Mouse (Mus musculus) stomach, embryonic 15.5 days (tissue): Measurements from ENCODE around the gene Camta1. TPM values are rescaled to one million over a fixed set of nuclear protein-coding genes. Genes with fewer than 3 reads are reported as not detected.
"Not testable (repeated sequence)": the region's sequence is repeated elsewhere in the genome, so short reads cannot be mapped to it uniquely, and the experiment has no call there.

Experiments used
- ATAC-seq: fragments of 200-750 bp; cut with Nextera tagmentation; 2 replicates; pipeline ENCODE4 v1.8.0; 2017; ENCODE audit warnings: low read depth, moderate number of reproducible peaks, moderate TSS enrichment; ENCODE audit not compliant: insufficient read depth, low FRiP score
- H3K27ac ChIP-seq: fragments of 300-500 bp; sonication (generic); 2 replicates; pipeline ENCODE4 v1.5.1; 2015; ENCODE audit warnings: mild to moderate bottlenecking, inconsistent platforms
- H3K27me3 ChIP-seq: fragments of 300-500 bp; sonication (generic); replicated peaks from 2 replicates; pipeline ENCODE4 v1.6.1; 2015; ENCODE audit warnings: inconsistent platforms
- H3K36me3 ChIP-seq: fragments of 300-500 bp; sonication (generic); 2 replicates; pipeline ENCODE4 v1.6.1; 2015; ENCODE audit warnings: inconsistent platforms
- H3K4me1 ChIP-seq: fragments of 300-500 bp; sonication (generic); 2 replicates; pipeline ENCODE4 v1.6.1; 2015; ENCODE audit warnings: inconsistent platforms
- H3K4me2 ChIP-seq: fragments of 300-500 bp; sonication (generic); 2 replicates; pipeline ENCODE4 v1.6.1; 2015; ENCODE audit warnings: mild to moderate bottlenecking, inconsistent platforms
- H3K4me3 ChIP-seq: fragments of 300-500 bp; sonication (generic); replicated peaks from 2 replicates; pipeline ENCODE4 v1.5.1; 2015; ENCODE audit warnings: inconsistent platforms
- H3K9ac ChIP-seq: fragments of 300-500 bp; sonication (generic); 2 replicates; pipeline ENCODE4 v1.6.1; 2015; ENCODE audit warnings: inconsistent platforms
- H3K9me3 ChIP-seq: fragments of 300-500 bp; sonication (generic); 2 replicates; pipeline ENCODE4 v1.6.1; 2016; ENCODE audit warnings: inconsistent platforms
- WGBS: fragments of 180-500 bp; shearing (Covaris S2); methylation state at CpG from one replicate; pipeline ENCODE4 v1.1.7; 2015; 5-methylcytosine and 5-hydroxymethylcytosine counted together
- polyA plus RNA-seq: library from polyadenylated mRNA; unstranded; fragments of >200 nt; fragmentation: Nextera tagmentation; extraction: Ambion mirVana; gene quantifications from 2 replicates; pipeline ENCODE4 v1.2.1, GENCODE M21; 2015

Camta1 gene
- polyA plus RNA-seq, 1 experiment from 2014 or later: 63.7 TPM

- Histone ChIP-seq H3K4me2 (no peak overlapping the region), H3K4me3 (no peak overlapping the region), H3K4me1 (no peaks in the 10 kb centered on the region), H3K9ac (no peak overlapping the region), H3K27ac (no peak overlapping the region), H3K27me3 (no peaks in the 10 kb centered on the region), H3K36me3 (no peaks in the 10 kb centered on the region), H3K9me3 (0 out of 2 replicates have a peak, but pooled peaks cover 10% of the 10 kb centered on the region)
- ATAC-seq: no peak
- 90% methylated on average over 5 of the region's 5 CpGs for WGBS
These were observed 981.3 kb downstream of the Camta1 start for GRCm38 (mm10) chr4:150880364-150880763.

DNA sequence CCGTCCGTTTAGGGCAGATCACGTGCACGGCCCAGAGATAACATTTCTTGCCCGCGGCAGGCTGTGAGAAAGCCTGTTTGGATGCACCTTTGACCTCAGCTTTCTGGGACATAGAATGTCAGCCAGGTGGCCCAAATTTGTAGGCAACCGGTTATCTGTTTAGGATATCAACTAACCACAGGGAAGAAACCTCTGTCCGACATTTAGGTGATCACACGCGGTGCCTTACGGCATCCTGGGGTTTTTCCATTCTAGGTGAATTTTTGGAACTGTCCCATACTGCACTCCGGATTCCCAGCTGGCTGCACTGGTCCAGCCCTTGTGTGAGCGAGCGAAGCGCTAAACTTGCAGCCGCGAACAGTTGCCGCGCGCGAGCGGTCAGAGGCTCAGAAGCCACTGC lies 982.0 kb downstream of the Camta1 start:
- Histone ChIP-seq H3K4me3 (no peak overlapping the region), H3K27ac (no peak overlapping the region), H3K9ac (no peak overlapping the region), H3K4me2 (no peak overlapping the region), H3K9me3 (0 out of 2 replicates have a peak, but pooled peaks cover 10% of the 10 kb centered on the region), H3K4me1 (no peaks in the 10 kb centered on the region), H3K36me3 (no peaks in the 10 kb centered on the region), H3K27me3 (no peaks in the 10 kb centered on the region)
- ATAC-seq: no peak
- WGBS: 95% methylated on average over 22 of the region's 22 CpGs

DNA sequence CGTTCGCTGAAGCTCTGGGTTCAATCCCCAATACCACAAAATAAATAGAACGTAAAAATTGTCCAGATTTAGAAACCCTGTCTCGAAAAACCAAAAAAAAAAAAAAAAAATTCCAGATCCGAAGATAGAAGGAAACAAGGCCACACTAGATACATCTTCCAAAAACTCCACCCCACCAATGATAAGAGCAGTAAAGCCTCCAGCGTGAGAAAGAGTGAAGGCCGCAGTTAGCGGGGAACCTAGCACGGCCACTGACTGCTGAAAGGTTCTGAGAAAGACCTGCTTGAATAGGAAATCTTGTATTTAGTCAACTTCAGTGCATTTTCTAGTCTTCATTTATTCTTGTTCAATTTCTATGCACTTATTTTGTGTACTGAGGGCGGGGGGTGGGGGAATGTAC lies 986.3 kb downstream of the Camta1 start:
- WGBS: 60% methylated on average over 10 of the region's 10 CpGs

DNA sequence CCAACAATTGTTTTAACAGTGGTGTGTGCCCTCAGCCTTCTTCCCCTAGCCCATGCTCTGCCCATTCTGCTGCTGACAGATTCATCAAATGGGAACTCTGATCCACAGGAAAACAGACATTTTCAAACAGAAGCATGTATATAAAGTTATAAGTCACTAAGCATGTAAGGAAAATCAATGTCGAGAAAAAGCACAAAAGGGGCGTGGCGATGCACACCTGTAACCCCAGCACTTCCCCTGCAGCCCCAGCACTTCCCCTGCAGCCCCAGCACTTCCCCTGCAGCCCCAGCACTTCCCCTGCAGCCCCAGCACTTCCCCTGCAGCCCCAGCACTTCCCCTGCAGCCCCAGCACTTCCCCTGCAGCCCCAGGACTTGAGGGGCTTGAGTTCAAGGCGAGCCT lies 987.3 kb downstream of the Camta1 start:
- 61% methylated on average over 4 of the region's 4 CpGs for WGBS
- not testable (repeated sequence) for H3K27me3 ChIP-seq, H3K4me3 ChIP-seq, ATAC-seq, H3K4me2 ChIP-seq, H3K9me3 ChIP-seq, H3K36me3 ChIP-seq, H3K27ac ChIP-seq, H3K9ac ChIP-seq
- H3K4me1 ChIP-seq: peaks cover 23% of the 10 kb centered on the region

More for the DNA sequence above, 986.3 kb downstream of the Camta1 start:
- peaks cover 13% of the 10 kb centered on the region for H3K4me1 ChIP-seq
- ATAC-seq: no peak
- H3K4me3 ChIP-seq: no peak overlapping the region
- no peak overlapping the region for H3K27ac ChIP-seq
- H3K4me2 ChIP-seq: no peak overlapping the region
- no peak overlapping the region for H3K9ac ChIP-seq
- no peaks in the 10 kb centered on the region for H3K36me3 ChIP-seq
- H3K27me3 ChIP-seq: no peaks in the 10 kb centered on the region
- H3K9me3 ChIP-seq: 0 out of 2 replicates have a peak, but pooled peaks cover 10% of the 10 kb centered on the region

DNA sequence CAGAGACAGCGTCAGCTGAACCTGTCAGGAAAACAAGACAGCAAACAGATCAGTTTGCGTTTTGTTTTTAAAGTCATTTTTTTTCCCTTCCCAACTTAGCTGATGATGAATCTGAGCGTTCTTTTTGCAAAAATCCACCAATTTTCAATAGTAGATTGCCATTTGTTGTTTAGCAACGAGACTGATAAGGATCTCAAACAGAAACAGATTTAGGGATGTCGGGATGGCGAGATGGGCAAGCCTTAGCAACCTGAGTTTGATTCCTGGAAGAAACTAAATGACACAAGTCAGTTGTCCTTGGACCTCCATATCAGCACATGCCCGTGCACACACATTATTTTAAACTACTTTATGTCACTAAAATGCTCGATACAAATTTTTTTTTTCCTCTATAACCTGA lies 989.0 kb downstream of the Camta1 start:
- Histone ChIP-seq H3K4me3 (no peak overlapping the region), H3K9ac (no peak overlapping the region), H3K4me1 (peaks cover 27% of the 10 kb centered on the region), H3K27me3 (no peaks in the 10 kb centered on the region), H3K4me2 (no peak overlapping the region), H3K36me3 (no peaks in the 10 kb centered on the region; the same call in 1 of the 2 replicates), H3K9me3 (no peaks in the 10 kb centered on the region), H3K27ac (peak overlapping the region; percentile 81)
- 59% methylated on average over 8 of the region's 8 CpGs for WGBS
- no peak for ATAC-seq

DNA sequence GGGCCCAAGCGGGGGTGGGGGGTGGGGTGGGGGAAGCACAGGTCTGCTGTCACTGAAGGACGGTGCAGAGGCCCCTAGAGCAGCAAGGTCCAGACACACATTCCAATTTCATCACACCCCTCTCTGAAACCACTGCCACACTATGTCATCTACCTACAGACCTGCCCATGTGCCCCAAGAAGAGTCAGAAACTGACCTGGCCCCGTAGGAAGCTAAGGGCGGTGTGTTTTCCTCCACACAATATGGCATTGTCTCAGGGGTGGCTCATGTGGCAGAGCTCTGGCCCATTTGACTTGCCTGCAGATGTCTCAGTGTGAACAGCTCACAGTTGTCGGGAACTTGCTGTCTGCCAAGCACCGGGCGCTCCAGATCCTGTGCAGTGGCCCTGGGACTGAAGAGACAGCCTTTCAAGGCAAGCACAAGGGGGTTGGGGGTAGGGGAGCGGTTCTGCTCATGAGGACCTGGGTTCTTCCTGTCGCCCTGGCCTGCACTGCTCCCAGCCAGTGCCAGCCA lies 989.5 kb downstream of the Camta1 start:
- 0 out of 2 replicates have a peak, but pooled peaks have one; percentile 9 for ATAC-seq

DNA sequence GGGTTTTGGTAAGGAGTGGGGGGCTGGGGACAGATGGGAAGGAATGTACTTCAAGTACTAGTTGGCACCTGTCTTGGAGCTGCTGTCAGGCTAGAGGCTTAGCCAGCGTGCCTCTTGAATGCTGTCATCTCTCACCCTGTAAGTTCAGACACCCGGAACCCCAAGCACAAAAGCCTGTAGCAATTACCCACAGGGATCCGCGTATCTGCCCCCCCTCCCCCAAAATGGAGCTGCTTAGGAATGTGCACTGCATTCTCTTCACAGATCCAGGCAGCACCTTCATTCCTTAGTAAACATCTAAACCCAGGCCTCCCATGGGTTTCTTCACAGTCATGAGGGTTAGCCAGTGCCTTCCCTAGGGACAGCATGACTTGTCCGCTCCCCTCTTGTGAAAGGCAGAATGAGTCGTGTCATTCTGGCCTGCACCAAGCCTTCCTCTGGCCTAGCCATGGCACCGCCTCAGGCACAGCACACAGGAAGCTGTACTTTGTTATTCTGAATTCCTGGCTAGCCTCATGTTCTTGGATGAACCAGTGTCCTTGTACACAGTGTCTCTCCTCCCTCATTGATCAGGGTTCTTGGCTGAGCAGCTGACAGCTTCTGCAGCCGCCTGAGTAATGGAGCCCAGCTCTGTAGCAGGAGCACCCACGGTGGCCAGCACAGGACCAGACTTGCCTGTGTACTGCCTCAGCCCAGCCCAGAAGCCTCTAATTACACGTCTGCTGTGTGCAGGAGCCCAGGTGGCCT lies 990.1 kb downstream of the Camta1 start:
- Histone ChIP-seq H3K4me3 (no peak overlapping the region), H3K36me3 (peaks cover 10% of the 10 kb centered on the region), H3K27ac (peak overlapping the region; percentile 81), H3K27me3 (no peaks in the 10 kb centered on the region), H3K4me1 (peaks cover 27% of the 10 kb centered on the region), H3K4me2 (no peak overlapping the region; the same call in 1 of the 2 replicates), H3K9ac (no peak overlapping the region), H3K9me3 (no peaks in the 10 kb centered on the region)
- ATAC-seq: peak; percentile 71
- 22% methylated on average over 10 of the region's 10 CpGs for WGBS

More for the DNA sequence above, 989.5 kb downstream of the Camta1 start:
- Histone ChIP-seq H3K4me3 (no peak overlapping the region), H3K9ac (no peak overlapping the region), H3K4me2 (no peak overlapping the region; the same call in 1 of the 2 replicates), H3K9me3 (no peaks in the 10 kb centered on the region), H3K27me3 (no peaks in the 10 kb centered on the region), H3K36me3 (peaks cover 4% of the 10 kb centered on the region), H3K27ac (peak overlapping the region; percentile 81), H3K4me1 (peaks cover 27% of the 10 kb centered on the region)
- WGBS: 35% methylated on average over 9 of the region's 9 CpGs

GRCm38 (mm10) chr4:150870963-150871391 lies 990.7 kb downstream of the Camta1 start:
- Histone ChIP-seq H3K4me1 (peaks cover 27% of the 10 kb centered on the region), H3K9me3 (no peaks in the 10 kb centered on the region), H3K4me3 (no peak overlapping the region), H3K27ac (peak overlapping the region; percentile 81), H3K4me2 (no peak overlapping the region), H3K27me3 (no peaks in the 10 kb centered on the region), H3K36me3 (peaks cover 16% of the 10 kb centered on the region), H3K9ac (no peak overlapping the region)
- ATAC-seq: 0 out of 2 replicates have a peak, but pooled peaks have one; percentile 36
- 65% methylated on average over 13 of the region's 13 CpGs for WGBS

- no peaks in the 10 kb centered on the region for H3K9me3 ChIP-seq
- H3K27ac ChIP-seq: peak overlapping the region; percentile 81; the same call in 1 of the 2 replicates
- H3K27me3 ChIP-seq: no peaks in the 10 kb centered on the region
- H3K36me3 ChIP-seq: peaks cover 27% of the 10 kb centered on the region
- ATAC-seq: no peak
- no peak overlapping the region for H3K4me3 ChIP-seq
- H3K9ac ChIP-seq: no peak overlapping the region
- peaks cover 27% of the 10 kb centered on the region for H3K4me1 ChIP-seq
- WGBS: 44% methylated on average over 17 of the region's 17 CpGs
- no peak overlapping the region for H3K4me2 ChIP-seq
These were observed 992.1 kb downstream of the Camta1 start for GRCm38 (mm10) chr4:150869276-150870197.

DNA sequence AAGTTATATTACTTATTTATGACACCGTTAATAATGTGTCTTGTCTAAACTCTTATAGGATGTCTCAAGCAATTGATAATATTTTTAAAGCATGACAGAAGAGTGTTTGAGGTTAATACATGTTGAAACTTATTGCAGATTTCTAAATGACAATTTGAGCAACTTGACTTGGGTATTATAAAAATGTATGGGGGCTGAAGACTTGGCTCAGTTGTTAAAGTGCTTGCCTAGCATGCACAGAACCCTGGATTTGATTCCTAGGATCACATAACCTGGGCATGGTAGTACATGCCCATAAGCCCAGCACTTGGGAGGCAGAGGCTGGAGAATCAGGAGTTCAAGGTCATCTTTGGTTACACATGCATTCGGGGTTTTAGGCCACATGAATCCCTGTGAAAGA lies 992.8 kb downstream of the Camta1 start:
- H3K4me2 ChIP-seq: no peak overlapping the region
- 77% methylated on average over 2 of the region's 2 CpGs for WGBS
- no peak for ATAC-seq
- H3K4me1 ChIP-seq: peaks cover 27% of the 10 kb centered on the region
- no peak overlapping the region for H3K9ac ChIP-seq
- H3K9me3 ChIP-seq: no peaks in the 10 kb centered on the region
- no peaks in the 10 kb centered on the region for H3K27me3 ChIP-seq
- 0 out of 2 replicates have a peak overlapping the region, but pooled peaks have one; percentile 9 for H3K27ac ChIP-seq
- H3K36me3 ChIP-seq: peaks cover 27% of the 10 kb centered on the region
- no peak overlapping the region for H3K4me3 ChIP-seq

GRCm38 (mm10) chr4:150868161-150868560 lies 993.5 kb downstream of the Camta1 start:
- Histone ChIP-seq H3K27me3 (no peaks in the 10 kb centered on the region), H3K27ac (no peak overlapping the region), H3K4me1 (peaks cover 27% of the 10 kb centered on the region), H3K9ac (no peak overlapping the region), H3K4me3 (no peak overlapping the region), H3K36me3 (peaks cover 27% of the 10 kb centered on the region), H3K4me2 (no peak overlapping the region), H3K9me3 (no peaks in the 10 kb centered on the region)
- no peak for ATAC-seq
- WGBS: 70% methylated on average over 6 of the region's 6 CpGs
